Mouse (Mus musculus): Measurements from ENCODE around the gene Mob3b. TPM values are rescaled to one million over a fixed set of nuclear protein-coding genes. Genes with fewer than 3 reads are reported as not detected.

Gene Mob3b
- total RNA-seq (2015) (5.4 and 6.2 TPM in 2 replicates), total RNA-seq (2017) (2.5 and 3.2 TPM in 2 replicates)

- ATAC-seq (replicated peaks; ENCODE audit: poor library complexity) = peak; percentile 82
Observed at GRCm38 (mm10) chr4:35156751-35157611, at the start of gene Mob3b. TSS of gene Mob3b (minus strand) at chr4:35157484.

- no peak for ATAC-seq (replicated peaks; ENCODE audit: poor library complexity)
Observed at GRCm38 (mm10) chr4:35204659-35205058, 47.4 kb upstream of the Mob3b start.

- ATAC-seq (replicated peaks; ENCODE audit: poor library complexity) = no peak
Observed at GRCm38 (mm10) chr4:35203724-35204123, 46.4 kb upstream of the Mob3b start.

- ATAC-seq (replicated peaks; ENCODE audit: poor library complexity) = peak; percentile 90
Observed at GRCm38 (mm10) chr4:35201700-35202099, 44.4 kb upstream of the Mob3b start.

GRCm38 (mm10) chr4:35192725-35193124, 35.4 kb upstream of the Mob3b start:
- ATAC-seq (replicated peaks; ENCODE audit: poor library complexity) = peak; percentile 59

GRCm38 (mm10) chr4:35189794-35190193, 32.5 kb upstream of the Mob3b start:
- ATAC-seq (replicated peaks; ENCODE audit: poor library complexity) = no peak

- no peak for ATAC-seq (replicated peaks; ENCODE audit: poor library complexity)
Observed at GRCm38 (mm10) chr4:35187617-35188326, 30.5 kb upstream of the Mob3b start.

- ATAC-seq (replicated peaks; ENCODE audit: poor library complexity) = no peak
Observed at GRCm38 (mm10) chr4:35177926-35178645, 20.8 kb upstream of the Mob3b start.

GRCm38 (mm10) chr4:35175566-35175965, 18.3 kb upstream of the Mob3b start:
- ATAC-seq (replicated peaks; ENCODE audit: poor library complexity) = no peak

- no peak for ATAC-seq (replicated peaks; ENCODE audit: poor library complexity)
Observed at GRCm38 (mm10) chr4:35173551-35173950, 16.3 kb upstream of the Mob3b start.

- ATAC-seq (replicated peaks; ENCODE audit: poor library complexity) = no peak
Observed at GRCm38 (mm10) chr4:35172471-35172870, 15.2 kb upstream of the Mob3b start.

- ATAC-seq (replicated peaks; ENCODE audit: poor library complexity) = no peak
Observed at GRCm38 (mm10) chr4:35169571-35170125, 12.4 kb upstream of the Mob3b start.

GRCm38 (mm10) chr4:35167855-35168254, 10.6 kb upstream of the Mob3b start:
- ATAC-seq (replicated peaks; ENCODE audit: poor library complexity) = no peak

- ATAC-seq (replicated peaks; ENCODE audit: poor library complexity) = peak; percentile 68
Observed at GRCm38 (mm10) chr4:35165947-35166346, 8.7 kb upstream of the Mob3b start.

- ATAC-seq (replicated peaks; ENCODE audit: poor library complexity) = peak; percentile 47
Observed at GRCm38 (mm10) chr4:35165275-35165674, 8.0 kb upstream of the Mob3b start.

- peak; percentile 49 for ATAC-seq (replicated peaks; ENCODE audit: poor library complexity)
Observed at GRCm38 (mm10) chr4:35157815-35158214, 531 bp upstream of the Mob3b start.

- ATAC-seq (replicated peaks; ENCODE audit: poor library complexity) = peak; percentile 52
Observed at GRCm38 (mm10) chr4:35156149-35156611, 1.1 kb downstream of the Mob3b start.

GRCm38 (mm10) chr4:35155132-35155922, 2.0 kb downstream of the Mob3b start:
- peak; percentile 23 for ATAC-seq (replicated peaks; ENCODE audit: poor library complexity)

- no peak for ATAC-seq (replicated peaks; ENCODE audit: poor library complexity)
Observed at GRCm38 (mm10) chr4:35154051-35154450, 3.2 kb downstream of the Mob3b start.

GRCm38 (mm10) chr4:35151756-35152155, 5.5 kb downstream of the Mob3b start, which contains the start of gene Ifnk:
TSS of gene Ifnk (plus strand) at chr4:35152056.
- no peak for ATAC-seq (replicated peaks; ENCODE audit: poor library complexity)
